Mouse (Mus musculus) G1E (cell line): ENCODE measurements around the gene Ablim1.

Source experiments
- CTCF ChIP-seq: IDR thresholded peaks from 2 replicates; pipeline ENCODE4 v1.5.1; 2012; ENCODE audit warnings: low read depth, low read length, inconsistent platforms, mixed read lengths
- GATA1 ChIP-seq: IDR thresholded peaks from 2 replicates; pipeline ENCODE4 v1.6.1; 2012; ENCODE audit warnings: borderline replicate concordance, low read length, inconsistent platforms, mixed read lengths
- TAL1 ChIP-seq: conservative IDR thresholded peaks from 2 replicates; pipeline ENCODE4 v1.6.1; 2012; ENCODE audit warnings: low read depth, low read length, inconsistent platforms, mixed read lengths

- TF ChIP-seq CTCF (no peak), GATA1 (no peak), TAL1 (no peak)
These were observed 202.4 kb downstream of the Ablim1 start for GRCm38 (mm10) chr19:57112231-57112815.
